Mouse (Mus musculus): ENCODE measurements around the gene Chst11.

Gene Chst11

GRCm38 (mm10) chr10:83183634-83184479, 198.6 kb downstream of the Chst11 start:
- DNase-seq, result no peak

GRCm38 (mm10) chr10:83184480-83185069, 199.3 kb downstream of the Chst11 start:
- peak; percentile 60 to 73 for DNase-seq

- DNase-seq, result peak; percentile 65 to 68
Measured at GRCm38 (mm10) chr10:83185121-83185520, 199.8 kb downstream of the Chst11 start.

- no peak for DNase-seq
Measured at GRCm38 (mm10) chr10:83186167-83186566, 200.9 kb downstream of the Chst11 start.

- no peak for DNase-seq
Measured at GRCm38 (mm10) chr10:83186984-83187383, 201.7 kb downstream of the Chst11 start.

- DNase-seq, result no peak
Measured at GRCm38 (mm10) chr10:83189071-83189470, 203.8 kb downstream of the Chst11 start.

GRCm38 (mm10) chr10:83191476-83191875, 206.2 kb downstream of the Chst11 start:
- DNase-seq, result peak; percentile 56 to 62

- no peak for DNase-seq
Measured at GRCm38 (mm10) chr10:83191982-83192381, 206.7 kb downstream of the Chst11 start.

- DNase-seq, result peak; percentile 70 to 87
Measured at GRCm38 (mm10) chr10:83197690-83198336, 212.5 kb downstream of the Chst11 start.

GRCm38 (mm10) chr10:83198692-83199091, 213.4 kb downstream of the Chst11 start:
- no peak for DNase-seq

- no peak for DNase-seq
Measured at GRCm38 (mm10) chr10:83199290-83199689, 214.0 kb downstream of the Chst11 start.

- DNase-seq, result no peak
Measured at GRCm38 (mm10) chr10:83201525-83201924, 216.2 kb downstream of the Chst11 start.

GRCm38 (mm10) chr10:83202906-83203702, 217.8 kb downstream of the Chst11 start:
- no peak for DNase-seq

GRCm38 (mm10) chr10:83208436-83208835, 223.1 kb downstream of the Chst11 start:
- no peak for DNase-seq

- DNase-seq, result no peak
Measured at GRCm38 (mm10) chr10:83209388-83209787, 224.1 kb downstream of the Chst11 start.

- DNase-seq, result no peak
Measured at GRCm38 (mm10) chr10:83210122-83210521, 224.8 kb downstream of the Chst11 start.

GRCm38 (mm10) chr10:83210968-83211583, 225.8 kb downstream of the Chst11 start:
- no peak for DNase-seq

- no peak for DNase-seq
Measured at GRCm38 (mm10) chr10:83212618-83213017, 227.3 kb downstream of the Chst11 start.

- DNase-seq, result no peak
Measured at GRCm38 (mm10) chr10:83215559-83215958, 230.3 kb downstream of the Chst11 start.

- DNase-seq, result no peak
Measured at GRCm38 (mm10) chr10:83217256-83217655, 232.0 kb downstream of the Chst11 start.

GRCm38 (mm10) chr10:83218778-83219177, 233.5 kb downstream of the Chst11 start:
- no peak for DNase-seq

GRCm38 (mm10) chr10:83219729-83220128, 234.4 kb downstream of the Chst11 start:
- DNase-seq, result peak; percentile 37 to 74

All from kidney, postnatal 36 days (tissue).